Mouse (Mus musculus) CD4-positive naive resting alpha-beta T cell, adult 76 days (primary cell): ENCODE measurements around the gene Bcl2l13. TPM values are rescaled to one million over a fixed set of nuclear protein-coding genes. Genes with fewer than 3 reads are reported as not detected.

Source experiments
- total RNA-seq: library from RNA; stranded (reverse); gene quantifications from one replicate; pipeline ENCODE4 v1.2.4, GENCODE M21; 2023

Gene Bcl2l13
- total RNA-seq = 42.3 TPM

DNA sequence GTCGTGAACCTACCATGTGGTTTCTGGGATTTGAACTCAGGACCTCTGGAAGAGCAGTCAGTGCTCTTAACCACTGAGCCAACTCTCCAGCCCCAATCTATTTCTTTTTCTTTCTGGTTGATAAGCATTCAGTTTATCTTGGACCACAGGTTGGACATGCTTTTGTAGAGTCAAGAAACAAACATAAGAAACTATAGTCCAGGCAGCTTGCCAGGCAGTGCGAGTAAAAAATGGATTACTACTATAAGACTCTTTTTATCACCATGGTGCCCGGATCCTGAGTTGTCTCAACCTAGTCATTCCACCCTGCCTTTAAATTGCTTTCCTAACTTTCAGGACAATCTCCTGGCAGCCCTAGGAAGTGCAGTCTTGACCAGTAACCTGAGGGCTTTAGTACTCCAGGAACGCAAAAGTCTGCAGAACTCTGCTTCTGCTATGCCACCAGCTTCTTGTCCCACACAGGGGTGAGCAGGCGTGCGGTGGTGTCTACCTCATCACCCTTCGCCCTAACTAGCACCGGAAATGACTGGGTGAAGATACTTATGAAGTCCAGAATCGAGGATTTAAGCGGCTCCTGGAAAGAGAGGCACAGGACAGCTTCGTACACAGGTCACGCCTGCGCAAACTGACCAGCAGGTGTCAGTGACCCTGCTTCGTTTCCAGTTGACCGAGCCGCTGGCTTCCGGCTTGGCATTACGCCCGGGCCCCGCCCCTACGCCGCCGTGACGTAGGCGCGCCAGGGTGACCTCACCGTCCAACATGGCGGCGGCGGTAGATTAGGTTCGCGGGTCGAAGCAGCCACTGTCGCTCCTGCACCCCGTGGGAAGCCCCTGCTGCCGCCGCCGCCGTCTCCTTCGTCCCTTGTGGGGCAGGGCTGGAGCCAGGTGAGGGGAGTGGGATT lies at the start of gene Bcl2l13:
Bcl2l13 (plus strand) TSS at position 739 of the 901 bp plus-strand sequence.

GRCm38 (mm10) chr6:120822307-120822928 lies 13.6 kb upstream of the Bcl2l13 start, which contains the start of gene Atp6v1e1:
Gene Atp6v1e1 (minus strand): TSS chr6:120822793.

DNA sequence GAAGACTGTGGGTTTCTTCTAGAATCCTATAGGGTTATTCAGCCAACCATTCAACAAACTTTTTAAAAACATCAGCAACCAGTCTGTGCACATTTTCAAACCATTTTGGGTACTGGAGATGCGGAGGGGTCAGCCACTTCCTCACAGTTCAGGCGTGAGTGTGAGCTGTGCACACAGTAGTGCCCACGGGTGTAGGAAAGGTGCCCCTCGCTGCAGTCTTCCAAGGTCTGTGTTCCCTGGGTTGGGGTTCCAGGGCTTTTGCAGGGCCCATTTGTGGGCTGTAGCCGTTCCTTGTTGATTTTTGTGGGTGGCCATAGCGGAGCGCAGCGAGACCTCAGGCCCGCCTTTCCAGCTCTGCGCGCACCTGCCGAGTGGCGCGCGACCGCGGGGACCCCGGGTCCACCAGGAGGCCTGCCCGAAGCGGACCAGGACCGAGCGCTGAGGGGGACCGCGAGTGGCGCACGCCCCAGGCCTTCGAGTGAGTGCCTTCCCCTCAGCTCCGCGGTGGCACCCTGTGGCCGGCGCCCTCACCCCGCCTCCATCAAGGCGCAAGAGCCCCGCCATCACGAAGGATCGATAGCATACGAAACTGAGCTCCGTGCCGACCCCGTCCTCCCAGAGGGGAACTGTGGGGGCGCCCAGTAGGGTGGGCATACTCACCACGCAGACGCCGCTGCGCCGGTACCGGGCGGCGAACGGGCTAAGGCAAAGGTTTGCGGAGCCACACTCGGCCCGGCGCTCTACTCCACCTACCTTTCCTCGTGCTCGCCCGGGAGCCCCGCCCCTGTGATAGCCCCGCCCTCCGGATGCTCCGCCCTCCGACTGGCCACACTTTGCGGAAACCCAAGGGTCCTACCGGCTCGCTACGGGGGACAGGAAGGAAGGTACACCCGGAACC lies 80.3 kb downstream of the Bcl2l13 start, which contains the start of gene Bid:
Bid (minus strand) TSS at position 780 of the 898 bp plus-strand sequence.

Other genes with a start within 250 kb of the Bcl2l13 start
- 5.8 TPM for gene Cecr2, start 169.8 kb upstream of the Bcl2l13 start, total RNA-seq
- not detected for gene Slc25a18, start 62.6 kb upstream of the Bcl2l13 start, total RNA-seq
- 151 TPM for gene Atp6v1e1, start 13.4 kb upstream of the Bcl2l13 start, total RNA-seq
- 17.8 TPM for gene Bid, start 80.6 kb downstream of the Bcl2l13 start, total RNA-seq